Mouse (Mus musculus): ENCODE data around the gene Gm9918.
A peak's percentile ranks its signal among the peaks of the same experiment; 100 is the strongest.

Gm9918 gene

DNA sequence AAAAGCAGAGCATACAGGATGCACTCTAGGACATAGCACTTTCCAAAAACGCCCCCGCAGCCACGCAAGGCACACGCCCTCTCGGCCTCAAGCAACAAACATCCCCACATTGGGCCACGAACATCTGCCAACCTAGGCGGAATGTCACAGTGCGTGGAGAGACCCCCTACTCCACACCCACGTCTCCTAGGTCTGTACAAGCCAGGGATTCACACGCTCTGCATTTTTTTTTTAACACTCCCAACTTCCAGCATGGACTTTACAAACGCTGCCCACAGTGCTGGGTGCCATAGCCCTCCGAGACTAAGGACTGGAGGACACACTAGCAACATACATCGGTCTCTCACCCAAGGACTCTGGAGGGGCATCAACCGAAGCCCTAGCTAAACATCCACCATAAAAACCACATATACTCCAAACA is 24.9 kb upstream of the Gm9918 start:
- ATAC-seq (ENCODE audit: low TSS enrichment), result no peak

DNA sequence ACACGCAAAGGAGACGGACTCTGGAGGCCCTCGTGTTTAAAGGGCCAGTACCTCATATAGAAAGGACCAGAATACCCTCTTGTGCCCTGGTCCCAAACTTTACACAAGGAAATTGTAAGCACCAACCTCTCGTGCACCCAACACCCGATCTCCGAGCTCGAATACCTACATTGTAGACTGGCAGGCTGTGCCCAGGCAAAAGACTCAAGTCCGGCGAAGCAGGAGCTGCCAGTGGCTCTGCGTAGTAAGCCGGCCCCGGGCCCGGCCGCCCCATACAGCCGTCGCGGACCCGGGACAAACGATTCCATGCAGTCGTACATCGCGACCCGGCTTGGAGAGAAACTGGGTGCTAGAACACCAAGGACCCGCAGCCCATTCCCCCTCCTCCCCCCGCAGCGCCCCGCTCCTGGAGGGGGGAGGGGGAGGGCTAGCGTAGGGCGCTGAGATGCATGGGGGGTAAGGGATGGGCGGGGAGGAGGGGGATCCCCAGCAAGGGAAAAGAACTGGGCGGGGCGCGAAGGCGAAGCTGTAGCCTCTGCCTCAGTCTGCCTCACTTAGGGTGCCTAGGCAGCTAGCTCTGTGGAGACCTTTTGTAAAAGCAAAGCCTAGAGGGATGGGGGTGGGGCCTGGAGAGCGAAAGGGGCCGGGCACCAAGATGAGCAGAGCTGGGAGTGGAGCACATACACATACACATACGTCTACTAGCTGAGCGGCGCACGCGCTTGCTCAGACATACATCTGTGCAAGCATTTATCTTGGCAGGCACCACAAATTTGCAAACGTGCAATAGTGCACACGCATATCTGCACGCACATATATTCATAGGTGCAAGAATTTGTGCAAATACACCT is 24.2 kb upstream of the Gm9918 start:
- ATAC-seq (ENCODE audit: low TSS enrichment), result peak; percentile 77

DNA sequence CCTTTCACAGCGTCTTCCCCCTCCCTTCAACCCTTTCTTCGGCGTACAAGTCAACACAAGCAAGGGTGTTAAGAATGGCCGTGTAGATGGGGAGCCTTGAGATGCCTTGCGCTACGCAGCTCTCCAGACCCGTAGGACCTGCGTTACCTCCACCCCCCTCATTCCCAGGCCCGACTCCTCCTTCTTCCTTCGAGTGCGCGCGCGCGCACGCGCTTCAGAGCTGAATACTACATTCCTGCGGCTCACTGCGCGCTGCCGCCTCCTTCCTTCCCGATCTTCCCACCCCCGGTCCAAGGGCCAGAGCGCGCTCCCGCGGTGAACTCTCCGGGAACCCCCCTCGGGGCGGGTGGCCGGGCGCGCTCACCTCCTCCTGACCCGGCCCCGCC is 23.5 kb upstream of the Gm9918 start:
- peak; percentile 67 for ATAC-seq (ENCODE audit: low TSS enrichment)

DNA sequence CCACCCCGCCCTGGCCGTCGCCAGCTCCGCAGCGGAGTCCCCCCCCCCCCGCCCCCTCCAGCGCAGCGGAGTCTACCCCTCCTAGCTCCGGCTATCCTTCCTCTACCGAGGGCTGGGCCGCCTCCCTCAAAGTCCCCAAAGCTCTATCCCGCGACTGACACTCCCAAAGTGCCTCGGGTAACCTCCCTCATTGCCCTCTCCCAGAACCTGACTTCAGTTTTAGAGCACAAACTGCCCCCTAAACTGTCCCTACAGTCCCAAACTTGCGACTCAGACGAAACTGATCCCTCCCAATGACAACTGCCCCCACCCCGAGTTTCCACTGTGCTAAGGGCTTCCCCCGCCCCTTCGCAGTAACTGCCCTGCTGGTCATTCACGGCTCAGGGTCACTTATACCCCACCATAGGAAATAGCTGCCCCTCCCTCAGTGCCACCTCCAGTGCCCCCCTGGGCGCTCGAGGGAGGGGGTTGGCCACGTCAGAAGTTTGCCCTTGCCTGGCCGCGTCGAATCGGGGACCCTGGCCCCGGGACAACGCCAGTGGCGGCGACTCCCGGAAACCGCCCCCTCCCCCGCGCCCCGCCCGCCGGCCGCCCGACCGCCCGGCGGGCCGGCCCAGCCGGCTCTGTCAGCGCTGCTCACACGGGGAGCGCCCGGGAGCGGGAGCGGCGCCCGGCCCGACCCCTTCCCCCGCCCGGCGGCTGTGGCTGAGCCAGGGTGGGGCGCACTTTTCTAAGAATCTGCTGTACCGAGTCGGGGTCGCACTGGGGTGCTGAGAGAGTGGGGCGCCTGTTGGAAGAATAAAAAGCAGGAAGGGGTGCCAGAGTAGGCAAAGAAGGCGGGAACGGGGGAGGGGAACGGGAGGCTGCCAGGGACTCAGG is 22.9 kb upstream of the Gm9918 start:
- ATAC-seq (ENCODE audit: low TSS enrichment), result no peak

DNA sequence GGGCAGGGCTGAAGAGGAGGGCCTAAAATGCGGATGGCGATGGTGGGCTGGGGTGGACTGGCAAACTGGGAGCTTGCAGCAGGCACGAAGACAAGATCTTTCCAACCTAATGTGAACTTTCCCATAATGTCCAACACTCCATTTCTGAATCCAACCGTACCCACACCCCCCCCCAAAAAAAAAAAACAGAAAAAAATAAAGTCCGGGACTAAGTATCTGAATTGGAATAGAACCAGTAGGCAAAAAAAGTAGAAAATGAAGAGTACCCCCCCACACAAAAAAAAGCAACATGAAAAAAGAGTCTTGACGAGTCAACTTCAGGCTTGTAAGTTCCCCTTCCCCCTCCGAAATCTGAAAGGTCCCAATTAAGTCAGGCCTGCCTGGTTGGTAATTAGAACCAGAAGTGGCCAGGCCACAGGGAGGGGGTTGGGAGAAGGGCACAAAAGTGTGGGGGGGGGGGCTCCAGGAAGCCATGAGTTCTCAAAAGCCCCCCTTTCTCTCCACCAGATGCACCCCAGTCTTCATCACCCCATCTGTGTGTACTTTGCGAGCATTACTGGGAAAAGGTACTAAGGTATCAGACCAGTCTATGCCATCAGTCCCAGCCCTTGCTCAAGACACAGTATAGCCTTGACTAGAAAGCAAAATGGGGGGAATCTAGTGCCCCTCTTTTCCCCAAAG is 22.1 kb upstream of the Gm9918 start:
- ATAC-seq (ENCODE audit: low TSS enrichment), result no peak

DNA sequence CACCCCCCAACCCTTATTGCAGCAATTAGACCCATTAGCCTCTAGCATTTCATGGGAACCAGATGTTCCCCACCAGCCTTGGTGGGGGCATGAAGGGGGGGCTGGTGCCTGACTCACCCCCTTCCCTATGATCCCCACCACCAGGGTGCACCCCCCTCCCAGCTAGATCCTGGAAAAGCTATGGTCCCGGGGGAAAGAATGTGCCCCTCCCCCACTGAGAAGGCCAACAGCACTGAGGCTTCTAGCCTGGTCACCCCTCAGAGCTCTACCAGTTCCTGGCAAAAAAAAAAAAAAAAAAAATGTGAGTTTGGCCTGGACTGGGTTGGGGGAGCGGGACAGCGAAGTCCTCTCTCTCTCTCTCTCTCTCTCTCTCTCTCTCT is 21.6 kb upstream of the Gm9918 start:
- ATAC-seq (ENCODE audit: low TSS enrichment), result no peak

DNA sequence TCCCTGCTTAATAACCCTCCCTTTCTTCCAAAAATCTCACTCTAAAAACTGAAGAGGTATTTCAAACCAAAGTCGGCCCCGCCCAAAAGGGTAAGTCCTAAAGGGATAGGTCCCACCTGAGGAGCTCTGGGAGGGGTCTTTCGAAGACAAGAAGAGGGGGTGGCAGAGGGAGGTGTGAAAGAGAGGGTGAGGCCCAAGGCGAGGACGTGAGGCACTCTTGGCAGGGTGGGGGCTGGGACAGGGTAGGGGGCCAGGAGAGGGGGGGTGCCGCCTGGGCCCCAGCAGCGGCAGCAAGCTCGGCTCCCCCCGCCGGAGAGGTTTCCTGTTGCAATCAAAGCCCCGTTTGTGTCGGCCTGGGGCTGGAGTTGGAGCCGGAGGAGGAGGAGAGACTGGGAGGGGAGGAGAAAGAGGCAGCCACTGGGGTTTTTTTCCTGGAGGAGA is 21.1 kb upstream of the Gm9918 start:
- no peak for ATAC-seq (ENCODE audit: low TSS enrichment)

DNA sequence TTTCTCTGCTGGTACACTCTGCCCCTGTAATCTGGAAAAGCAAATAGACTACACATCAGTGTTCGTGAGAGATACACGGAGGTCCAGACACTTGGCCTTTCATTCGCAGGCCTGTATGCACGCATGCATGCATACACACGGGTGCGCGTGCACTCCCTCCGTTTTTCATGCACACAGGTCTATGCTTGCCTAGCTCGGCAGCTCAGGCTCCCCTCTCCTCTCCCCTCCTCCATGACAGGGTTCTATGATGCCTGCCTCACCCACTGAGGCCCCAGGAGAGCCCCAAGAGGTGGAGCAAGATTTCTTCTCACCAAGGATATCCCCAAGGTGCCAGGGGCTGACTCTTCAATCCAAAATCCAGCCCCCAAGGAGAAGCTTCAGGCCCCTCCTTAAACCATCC is 20.4 kb upstream of the Gm9918 start:
- no peak for ATAC-seq (ENCODE audit: low TSS enrichment)

DNA sequence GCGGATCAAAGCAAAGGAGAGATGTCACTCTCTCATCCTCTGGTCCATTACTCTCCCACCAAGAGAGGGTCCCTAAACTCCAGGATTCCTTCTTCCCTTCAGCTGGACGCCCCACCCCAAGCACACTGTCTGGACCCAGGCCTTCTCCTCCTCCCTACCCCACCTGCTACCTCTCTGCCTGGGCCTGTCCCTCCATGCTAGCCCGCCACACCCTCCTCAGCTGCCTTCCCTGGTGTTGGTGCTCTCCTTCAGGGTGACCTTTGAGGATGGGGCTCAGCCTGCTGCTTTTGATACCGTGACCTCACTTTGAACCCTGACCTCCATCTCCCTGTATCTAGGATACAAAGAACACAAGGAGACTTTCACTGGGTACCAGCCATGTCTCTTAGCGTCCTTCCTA is 19.8 kb upstream of the Gm9918 start:
- no peak for ATAC-seq (ENCODE audit: low TSS enrichment)

DNA sequence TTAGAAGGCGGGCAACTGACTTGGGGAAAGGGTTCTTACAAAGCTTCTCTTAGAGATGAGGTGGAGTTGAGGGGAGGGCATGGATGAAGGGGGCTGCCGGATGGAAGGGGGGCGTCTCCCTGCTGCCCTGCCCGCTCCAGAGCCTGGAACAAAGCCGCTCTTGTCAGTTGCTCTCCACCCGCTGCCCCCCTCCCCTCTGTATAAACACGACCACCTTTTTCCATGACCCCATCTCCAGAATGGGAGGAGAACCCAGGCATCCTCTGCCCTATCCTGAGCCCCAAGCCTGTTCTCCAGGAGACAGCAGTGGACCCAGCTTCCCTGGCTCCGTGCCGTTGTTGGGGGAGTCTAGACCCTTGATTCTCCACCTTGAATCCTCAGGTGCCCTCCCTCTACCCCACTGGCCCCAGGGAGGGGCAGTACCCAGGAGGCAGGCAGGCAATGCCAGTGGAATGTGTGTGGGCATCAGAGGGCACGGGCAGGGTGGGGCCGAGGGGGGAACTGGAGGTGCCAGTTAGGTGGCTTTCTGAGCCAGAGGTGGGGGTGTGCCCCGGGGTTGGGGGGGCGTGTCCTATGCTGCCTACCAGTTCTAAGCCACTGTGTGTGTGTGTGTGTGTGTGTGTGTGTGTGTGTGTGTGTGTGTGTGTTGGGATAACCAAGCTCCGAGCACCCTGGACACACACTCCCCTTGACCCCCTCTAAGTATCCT is 14.7 kb upstream of the Gm9918 start:
- ATAC-seq (ENCODE audit: low TSS enrichment), result no peak

DNA sequence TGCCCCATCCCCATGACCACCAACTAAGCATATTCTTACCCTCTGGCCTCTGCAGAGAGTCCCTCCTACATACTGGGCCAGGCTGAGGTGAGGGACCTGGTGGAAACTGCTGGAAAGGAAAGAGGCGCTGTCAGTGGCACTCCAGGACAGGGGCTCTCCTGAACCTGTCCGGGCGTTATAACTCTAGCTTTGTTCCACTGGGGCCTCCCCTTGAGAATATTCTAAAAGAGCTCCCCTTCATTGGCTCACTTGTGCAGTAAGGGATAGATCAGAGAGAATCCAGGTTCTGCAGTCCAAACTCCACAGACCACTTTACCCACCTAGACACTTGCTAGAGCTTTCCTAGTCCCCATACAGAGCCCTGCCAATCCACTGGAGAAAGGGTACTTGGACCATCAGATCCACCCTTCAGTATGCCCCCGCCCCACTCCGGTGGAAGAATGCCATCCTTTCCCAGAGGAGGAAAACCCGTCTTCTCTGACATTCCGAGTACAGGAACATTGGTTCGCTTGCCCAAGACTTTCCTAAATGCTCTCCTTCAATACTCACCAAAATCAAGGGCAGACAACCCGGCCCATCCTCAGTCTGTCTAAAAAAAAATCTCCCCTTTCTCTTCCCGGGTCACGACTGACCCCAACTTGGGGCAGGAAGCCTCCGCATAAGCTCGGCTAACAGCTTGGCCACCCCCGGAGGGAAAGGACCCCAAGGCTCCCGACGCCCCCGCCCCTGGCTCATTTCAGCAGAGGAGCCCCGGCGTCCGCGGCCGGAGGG is 13.7 kb upstream of the Gm9918 start:
- ATAC-seq (ENCODE audit: low TSS enrichment), result 0 out of 2 replicates have a peak, but pooled peaks have one; percentile 12

DNA sequence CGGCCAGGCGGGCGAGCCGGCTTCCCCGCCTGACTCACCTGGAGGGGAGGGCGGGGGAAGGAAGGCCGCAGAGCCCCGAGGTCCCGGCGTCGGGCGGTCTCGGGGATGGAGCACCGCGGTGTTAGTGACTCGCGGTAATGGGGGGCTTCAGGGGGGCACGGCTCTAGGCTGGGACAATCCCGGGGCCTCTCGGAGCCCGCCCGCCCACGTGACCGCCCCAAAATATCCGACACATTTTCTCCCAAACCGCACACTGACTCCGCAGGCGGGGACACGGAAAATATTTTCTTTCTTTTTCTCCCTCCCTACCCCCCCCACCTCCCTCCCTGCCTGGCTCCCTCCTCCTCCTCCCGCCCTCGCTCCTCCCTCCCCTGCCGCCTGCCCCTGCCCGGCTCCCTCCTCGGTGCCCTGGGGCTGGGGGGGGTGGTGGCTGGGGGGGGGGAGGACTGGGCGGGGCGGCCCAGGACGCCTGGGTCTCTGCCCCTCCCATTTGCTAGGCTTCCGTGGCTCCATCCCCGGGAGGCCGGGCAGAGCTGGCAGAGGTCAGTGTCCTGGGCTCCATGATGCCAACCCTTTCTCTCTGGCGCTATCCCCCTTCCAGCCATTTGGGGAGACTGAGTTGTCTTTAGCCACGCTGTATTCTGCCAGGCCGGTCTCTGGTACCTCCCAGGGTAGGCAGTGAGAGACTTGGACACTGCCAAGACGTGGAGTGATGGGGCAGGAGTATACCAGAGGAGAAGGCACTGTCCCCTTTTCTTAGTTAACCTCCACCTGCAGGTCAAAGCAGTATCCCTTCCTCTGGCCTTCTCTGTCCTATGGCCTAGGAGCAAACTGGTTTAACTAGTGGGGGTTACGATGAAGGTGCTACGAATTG is 12.9 kb upstream of the Gm9918 start, which contains the start of gene Rarg:
Rarg (minus strand) TSS at position 316 of the 874 bp plus-strand sequence.
- peak; percentile 32 for ATAC-seq (ENCODE audit: low TSS enrichment)

DNA sequence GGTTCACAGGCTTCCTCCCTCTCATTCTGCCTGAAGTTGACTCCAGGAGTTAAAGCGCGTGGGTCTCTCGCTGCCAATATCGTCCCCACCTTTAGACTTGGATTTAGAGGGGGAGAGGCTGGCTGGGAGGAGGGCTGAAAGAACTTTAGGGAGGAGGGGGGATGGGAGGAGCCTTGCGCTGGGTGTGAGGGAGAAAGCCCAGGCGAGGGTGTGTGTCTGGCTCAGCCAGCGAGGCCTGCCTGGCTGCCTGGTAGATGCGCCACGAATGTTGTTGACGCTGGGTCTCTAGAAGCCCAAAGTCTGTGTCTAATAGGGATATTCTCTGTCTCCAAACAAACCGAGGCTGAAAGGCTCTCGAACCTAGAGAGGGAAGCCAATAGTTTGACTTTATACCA is 12.3 kb upstream of the Gm9918 start:
- peak; percentile 53 for ATAC-seq (ENCODE audit: low TSS enrichment)

DNA sequence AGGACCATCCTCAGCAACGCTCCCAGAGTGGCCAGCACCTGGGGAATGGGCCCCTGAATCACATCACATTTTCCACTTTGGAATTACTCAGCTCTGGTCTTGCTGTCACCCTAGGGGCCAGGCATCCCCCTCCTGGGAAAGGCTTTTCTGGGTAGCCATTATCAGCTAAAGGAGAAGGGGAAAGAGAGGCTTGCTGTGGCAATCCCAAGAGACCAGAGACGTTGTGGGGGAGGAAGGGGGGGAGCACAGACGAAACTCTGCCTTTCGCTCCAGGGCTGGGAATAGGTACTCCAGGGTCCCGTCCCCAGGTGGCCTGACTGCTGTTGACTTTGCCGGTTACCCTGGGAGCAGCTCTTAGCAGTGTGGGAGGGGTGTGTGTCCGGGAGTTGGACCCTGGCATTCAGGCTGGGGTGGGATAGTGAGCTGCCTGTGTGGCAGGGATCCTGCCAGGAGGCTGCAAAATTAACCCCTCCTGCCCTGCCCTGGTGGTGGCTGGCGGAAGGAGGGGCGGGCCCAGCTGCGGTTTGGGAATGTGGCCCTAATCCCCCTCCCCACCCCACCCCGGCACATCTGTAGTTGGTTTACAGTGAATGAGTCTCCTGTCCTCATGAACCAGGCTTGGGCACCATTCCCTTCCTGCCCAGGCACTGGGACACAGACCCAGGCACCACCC is 11.6 kb upstream of the Gm9918 start:
- no peak for ATAC-seq (ENCODE audit: low TSS enrichment)

DNA sequence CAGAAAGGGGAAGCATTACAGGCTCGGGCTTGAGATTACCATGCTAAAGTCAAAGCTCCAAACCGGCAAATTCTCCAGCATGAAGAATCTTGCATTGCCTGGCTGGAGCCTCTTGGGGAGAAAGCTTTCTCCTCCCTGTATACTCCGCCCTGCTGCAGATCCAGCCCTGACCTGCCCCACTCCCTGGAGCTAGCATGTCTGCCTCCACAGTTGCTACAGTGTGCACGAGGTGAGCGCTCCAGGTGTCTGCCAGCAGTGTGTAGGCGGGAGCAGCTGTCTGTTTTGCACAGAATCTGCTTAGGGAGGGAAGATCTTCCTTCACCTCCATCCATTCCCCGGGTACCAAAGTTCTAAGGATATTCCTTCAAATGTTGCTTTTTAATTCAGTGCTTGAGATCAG is 7.8 kb upstream of the Gm9918 start:
- ATAC-seq (ENCODE audit: low TSS enrichment), result peak; percentile 77

DNA sequence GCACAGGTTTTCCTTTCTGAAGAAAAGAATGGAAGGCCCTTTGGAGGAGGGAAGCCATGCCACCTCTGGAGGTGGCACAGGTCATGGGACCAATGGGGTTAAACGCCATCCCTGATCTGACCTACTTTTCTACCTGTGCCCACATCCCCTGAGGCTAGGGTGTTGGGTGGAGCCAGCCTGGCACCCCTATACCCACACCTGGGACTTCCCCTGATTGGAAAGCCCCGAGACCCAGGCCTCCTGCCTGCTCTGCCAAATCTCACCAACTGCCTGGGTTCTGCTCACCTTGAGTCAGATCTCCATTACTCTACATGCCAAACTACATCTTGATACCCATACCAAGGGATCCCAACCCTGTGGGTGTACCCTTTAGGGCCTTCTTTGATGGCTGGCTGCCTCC is 7.3 kb upstream of the Gm9918 start:
- no peak for ATAC-seq (ENCODE audit: low TSS enrichment)

DNA sequence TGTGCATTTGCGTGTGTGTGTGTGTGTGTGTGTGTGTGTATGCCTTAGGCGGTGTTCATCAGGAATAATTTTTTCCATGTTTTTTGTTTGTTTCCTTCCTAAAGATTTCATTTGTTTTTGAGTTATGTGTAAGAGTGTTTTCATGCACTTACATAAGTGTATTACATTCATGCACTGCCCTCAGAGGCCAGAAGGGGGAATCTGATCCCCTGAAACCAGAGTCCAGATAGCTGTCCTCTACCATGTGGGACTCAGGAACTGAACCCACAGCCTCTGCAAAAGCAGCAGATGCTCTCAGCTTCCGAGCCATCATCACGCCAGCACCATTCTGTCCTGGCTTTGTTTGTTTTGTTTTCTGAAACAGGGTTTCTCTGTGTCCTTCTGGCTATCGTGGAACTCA is 4.8 kb upstream of the Gm9918 start:
- ATAC-seq (ENCODE audit: low TSS enrichment), result no peak

DNA sequence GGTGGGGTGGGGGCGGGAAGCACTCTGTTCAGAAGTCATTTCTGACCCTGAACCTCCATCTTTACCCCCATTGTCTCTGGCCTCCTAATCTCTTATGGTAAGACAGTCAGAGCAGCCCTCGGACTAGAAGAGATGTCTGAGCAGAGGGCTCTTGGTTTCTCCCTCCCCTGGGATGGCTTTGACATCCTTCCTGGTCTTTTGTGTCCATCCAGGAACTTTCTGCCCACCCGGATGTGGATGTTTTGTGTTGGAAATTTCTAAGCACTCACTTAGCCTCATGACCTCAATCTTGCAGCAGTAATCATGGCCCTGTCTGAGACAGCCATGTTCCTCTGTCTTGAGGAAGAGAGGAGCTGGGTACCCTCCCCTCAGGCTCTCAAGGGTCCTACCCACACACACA is 1.1 kb downstream of the Gm9918 start:
- no peak for ATAC-seq (ENCODE audit: low TSS enrichment)

DNA sequence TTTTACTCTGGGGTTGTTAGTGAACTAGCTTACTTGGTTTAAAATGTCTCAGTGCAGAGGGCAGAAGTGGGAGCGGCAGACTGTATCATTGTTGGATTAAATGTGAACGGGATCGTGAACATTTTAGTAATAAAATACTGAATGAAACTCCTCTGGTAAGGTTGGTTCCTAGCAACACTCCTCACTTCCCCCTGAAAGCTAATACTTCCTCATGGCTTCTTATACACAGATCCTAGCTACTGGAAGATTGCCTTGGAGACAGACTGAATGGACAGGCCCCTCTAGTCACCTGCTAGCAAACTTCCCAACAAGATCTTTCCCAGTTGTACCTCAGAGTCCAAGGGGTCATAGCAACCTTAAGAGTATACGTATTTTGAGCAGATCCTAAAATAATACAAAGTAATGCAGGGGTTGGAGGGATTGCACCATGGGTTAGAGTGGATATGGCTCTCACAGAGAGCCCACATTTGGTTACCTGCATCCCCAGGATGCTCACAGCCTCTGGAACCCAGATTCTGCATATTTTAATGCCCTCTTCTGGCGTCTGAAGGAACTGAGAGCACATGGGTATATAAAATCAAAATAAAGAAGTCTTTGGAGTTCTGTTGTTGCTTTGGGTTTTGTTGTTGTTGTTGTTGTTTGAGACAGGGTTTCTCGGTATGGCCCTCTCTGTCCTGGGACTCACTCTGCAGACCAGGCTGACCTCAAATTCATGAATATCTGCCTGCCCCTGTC is 3.8 kb downstream of the Gm9918 start:
- ATAC-seq (ENCODE audit: low TSS enrichment), result no peak
